Mouse (Mus musculus): Measurements from ENCODE around the gene Maf. TPM values are rescaled to one million over a fixed set of nuclear protein-coding genes. Genes with fewer than 3 reads are reported as not detected.

The Maf gene
- polyA plus RNA-seq, 2 experiments: 2.2 to 3.1 TPM

GRCm38 (mm10) chr8:115747426-115747825 is 39.8 kb upstream of the Maf start:
- no peak overlapping the region for H3K9ac ChIP-seq (replicated peaks)
- H3K27ac ChIP-seq: no peak overlapping the region
- no peaks in the 10 kb centered on the region for H3K36me3 ChIP-seq (replicated peaks; ENCODE audit: control insufficient read depth, insufficient read depth, low read depth)
- H3K4me3 ChIP-seq (ENCODE audit: insufficient read depth in 1 of 2, low read depth in 2 of 2, low read length in 2 of 2): no peak overlapping the region
- WGBS (ENCODE audit: insufficient replicate concordance): 74% methylated on average over 10 of the region's 10 CpGs
- no peaks in the 10 kb centered on the region for H3K27me3 ChIP-seq (ENCODE audit: control insufficient read depth, insufficient read depth, low read length)
- H3K9me3 ChIP-seq (ENCODE audit: control insufficient read depth, low read length): no peaks in the 10 kb centered on the region
- DNase-seq (ENCODE audit: low read depth in 3 of 3, low spot score in 3 of 3) (no peak), ATAC-seq (ENCODE audit: insufficient read depth) (no peak)
- H3K4me2 ChIP-seq (ENCODE audit: low read depth): no peak overlapping the region
- H3K4me1 ChIP-seq (replicated peaks; ENCODE audit: control insufficient read depth in 2 of 2, insufficient read depth in 2 of 2, low read length in 1 of 2): no peaks in the 10 kb centered on the region
- no peak for TF ChIP-seq CTCF (IDR thresholded peaks at IDR 0.05; ENCODE audit: low read depth)
- TF ChIP-seq EP300 (IDR thresholded peaks at IDR 0.05; ENCODE audit: low read depth): no peak

DNA sequence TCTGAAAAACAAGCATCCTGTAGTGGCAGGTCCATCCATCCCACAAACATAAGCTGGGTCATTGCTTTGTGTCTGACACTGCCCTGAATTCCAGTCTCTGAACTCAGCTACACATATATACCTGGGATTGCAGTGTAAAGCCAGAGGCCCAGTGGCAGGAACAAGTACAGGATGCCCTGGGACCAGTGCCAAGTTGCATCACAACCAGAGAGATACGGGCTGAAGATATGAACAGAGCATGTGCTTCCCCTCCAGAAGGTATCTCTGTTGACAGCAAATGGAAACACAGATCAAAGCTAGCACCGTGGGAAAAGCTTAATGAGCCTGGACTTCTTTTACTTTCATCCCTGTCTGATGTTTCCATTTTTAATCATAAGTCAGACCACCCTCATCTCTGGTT is 38.1 kb upstream of the Maf start:
- Histone ChIP-seq H3K4me3 (ENCODE audit: insufficient read depth in 1 of 2, low read depth in 2 of 2, low read length in 2 of 2) (no peak overlapping the region), H3K9me3 (ENCODE audit: control insufficient read depth, low read length) (no peaks in the 10 kb centered on the region), H3K36me3 (replicated peaks; ENCODE audit: control insufficient read depth, insufficient read depth, low read depth) (no peaks in the 10 kb centered on the region), H3K27ac (no peak overlapping the region), H3K27me3 (ENCODE audit: control insufficient read depth, insufficient read depth, low read length) (no peaks in the 10 kb centered on the region), H3K9ac (replicated peaks) (no peak overlapping the region), H3K4me1 (replicated peaks; ENCODE audit: control insufficient read depth in 2 of 2, insufficient read depth in 2 of 2, low read length in 1 of 2) (no peaks in the 10 kb centered on the region), H3K4me2 (ENCODE audit: low read depth) (no peak overlapping the region)
- TF ChIP-seq CTCF (IDR thresholded peaks at IDR 0.05; ENCODE audit: low read depth) (no peak), EP300 (IDR thresholded peaks at IDR 0.05; ENCODE audit: low read depth) (no peak)
- no peak for ATAC-seq (ENCODE audit: insufficient read depth)
- no peak for DNase-seq (ENCODE audit: low read depth in 3 of 3, low spot score in 3 of 3)
- 52% methylated on average over 2 of the region's 2 CpGs for WGBS (ENCODE audit: insufficient replicate concordance)

DNA sequence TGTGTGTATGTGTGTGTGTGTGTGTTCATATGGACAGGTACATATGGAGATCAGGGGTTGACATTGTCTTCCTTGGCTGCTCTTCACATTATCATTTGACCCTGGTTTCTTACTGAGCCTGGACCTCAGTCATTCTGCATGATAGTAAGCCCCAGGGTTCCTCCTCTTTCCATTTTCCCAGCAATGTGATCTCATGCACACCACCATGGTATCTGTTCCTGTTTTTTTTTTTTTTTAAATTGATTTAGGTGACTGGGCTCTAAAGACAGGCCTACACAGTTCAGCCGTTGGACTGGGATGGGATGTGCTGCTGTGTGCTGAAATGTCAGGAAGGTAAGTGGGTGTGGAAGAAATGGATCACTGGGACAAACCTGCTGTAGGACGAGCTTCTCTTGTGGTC is 35.8 kb upstream of the Maf start:
- no peak for ATAC-seq (ENCODE audit: insufficient read depth)
- no peak overlapping the region for H3K9ac ChIP-seq (replicated peaks)
- WGBS (ENCODE audit: insufficient replicate concordance): 30% methylated on average over 2 of the region's 2 CpGs

DNA sequence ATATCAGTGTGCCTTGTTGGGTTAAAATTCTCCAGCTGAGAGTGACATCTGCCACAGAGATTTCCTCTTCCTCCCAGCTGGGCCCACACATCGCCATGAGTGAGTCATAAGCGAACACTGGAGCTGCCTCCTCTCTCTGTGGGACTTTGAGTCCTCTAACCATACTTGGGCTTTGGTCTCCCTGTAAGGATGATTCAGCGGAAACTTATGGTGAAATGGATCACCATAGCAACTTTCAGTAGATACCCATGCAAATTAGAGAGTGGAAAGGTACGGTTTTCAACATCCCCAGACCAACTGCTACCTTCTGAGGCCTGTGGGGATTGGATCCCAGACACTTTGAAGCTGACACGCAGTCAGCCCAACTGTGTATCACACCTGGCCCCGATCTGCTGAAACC is 35.1 kb upstream of the Maf start:
- WGBS (ENCODE audit: insufficient replicate concordance): 53% methylated on average over 6 of the region's 6 CpGs
- H3K4me2 ChIP-seq (ENCODE audit: low read depth): no peak overlapping the region
- no peaks in the 10 kb centered on the region for H3K9me3 ChIP-seq (ENCODE audit: control insufficient read depth, low read length)
- H3K4me1 ChIP-seq (replicated peaks; ENCODE audit: control insufficient read depth in 2 of 2, insufficient read depth in 2 of 2, low read length in 1 of 2): no peaks in the 10 kb centered on the region
- no peak for DNase-seq (ENCODE audit: low read depth in 3 of 3, low spot score in 3 of 3)
- ATAC-seq (ENCODE audit: insufficient read depth): no peak
- no peaks in the 10 kb centered on the region for H3K27me3 ChIP-seq (ENCODE audit: control insufficient read depth, insufficient read depth, low read length)
- TF ChIP-seq EP300 (IDR thresholded peaks at IDR 0.05; ENCODE audit: low read depth) (no peak), CTCF (IDR thresholded peaks at IDR 0.05; ENCODE audit: low read depth) (no peak)
- no peaks in the 10 kb centered on the region for H3K36me3 ChIP-seq (replicated peaks; ENCODE audit: control insufficient read depth, insufficient read depth, low read depth)
- H3K27ac ChIP-seq: no peak overlapping the region
- H3K9ac ChIP-seq (replicated peaks): no peak overlapping the region
- H3K4me3 ChIP-seq (ENCODE audit: insufficient read depth in 1 of 2, low read depth in 2 of 2, low read length in 2 of 2): no peak overlapping the region

More for the DNA sequence above, 35.8 kb upstream of the Maf start:
- Histone ChIP-seq H3K4me2 (ENCODE audit: low read depth) (no peak overlapping the region), H3K27ac (no peak overlapping the region), H3K36me3 (replicated peaks; ENCODE audit: control insufficient read depth, insufficient read depth, low read depth) (no peaks in the 10 kb centered on the region), H3K27me3 (ENCODE audit: control insufficient read depth, insufficient read depth, low read length) (no peaks in the 10 kb centered on the region), H3K4me1 (replicated peaks; ENCODE audit: control insufficient read depth in 2 of 2, insufficient read depth in 2 of 2, low read length in 1 of 2) (no peaks in the 10 kb centered on the region), H3K4me3 (ENCODE audit: insufficient read depth in 1 of 2, low read depth in 2 of 2, low read length in 2 of 2) (no peak overlapping the region), H3K9me3 (ENCODE audit: control insufficient read depth, low read length) (no peaks in the 10 kb centered on the region)
- no peak for DNase-seq (ENCODE audit: low read depth in 3 of 3, low spot score in 3 of 3)
- TF ChIP-seq CTCF (IDR thresholded peaks at IDR 0.05; ENCODE audit: low read depth) (no peak), EP300 (IDR thresholded peaks at IDR 0.05; ENCODE audit: low read depth) (no peak)

DNA sequence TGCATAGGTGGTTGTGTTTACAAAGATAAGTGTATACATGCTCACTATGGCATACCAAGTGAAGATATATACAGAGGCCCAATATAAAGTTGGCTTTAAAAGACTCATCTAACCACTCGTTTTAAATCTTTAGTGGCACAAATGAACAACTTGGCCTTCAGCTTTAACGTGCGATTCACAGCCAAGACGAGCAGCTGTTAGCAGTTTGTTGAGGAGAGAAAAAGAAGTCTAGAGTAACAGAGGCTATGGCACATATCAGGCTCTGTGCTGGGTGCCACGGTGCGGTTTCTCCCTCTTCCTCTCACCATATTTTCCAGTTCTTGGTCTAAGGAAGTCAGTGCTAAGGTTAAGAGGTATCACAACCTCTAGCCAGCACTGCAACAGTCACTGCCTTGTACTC is 34.4 kb upstream of the Maf start:
- TF ChIP-seq EP300 (IDR thresholded peaks at IDR 0.05; ENCODE audit: low read depth) (no peak), CTCF (IDR thresholded peaks at IDR 0.05; ENCODE audit: low read depth) (no peak)
- ATAC-seq (ENCODE audit: insufficient read depth) (no peak), DNase-seq (ENCODE audit: low read depth in 3 of 3, low spot score in 3 of 3) (no peak)
- Histone ChIP-seq H3K4me2 (ENCODE audit: low read depth) (no peak overlapping the region), H3K4me3 (ENCODE audit: insufficient read depth in 1 of 2, low read depth in 2 of 2, low read length in 2 of 2) (no peak overlapping the region), H3K4me1 (replicated peaks; ENCODE audit: control insufficient read depth in 2 of 2, insufficient read depth in 2 of 2, low read length in 1 of 2) (no peaks in the 10 kb centered on the region), H3K27me3 (ENCODE audit: control insufficient read depth, insufficient read depth, low read length) (no peaks in the 10 kb centered on the region), H3K27ac (no peak overlapping the region), H3K9ac (replicated peaks) (no peak overlapping the region), H3K9me3 (ENCODE audit: control insufficient read depth, low read length) (no peaks in the 10 kb centered on the region), H3K36me3 (replicated peaks; ENCODE audit: control insufficient read depth, insufficient read depth, low read depth) (no peaks in the 10 kb centered on the region)
- WGBS (ENCODE audit: insufficient replicate concordance): 66% methylated on average over 6 of the region's 6 CpGs

Data from liver, embryonic 14.5 days (tissue).